In genomic region chr17:45734881-45735280, GRCm38 (mm10) we compare ENCODE assay signal across 8 mouse cellular contexts. TPM values are rescaled to one million over a fixed set of nuclear protein-coding genes. Genes with fewer than 3 reads are reported as not detected.
DNase-seq lines count a peak whose midpoint lies in the region; ATAC-seq and TF ChIP-seq lines count a peak whose summit lies in the region.

No protein-coding gene starts in this region.

- H3K4me3 ChIP-seq in left cerebral cortex, adult 2 months, result no peak overlapping the region
- no peak overlapping the region for H3K4me3 ChIP-seq in midbrain, embryonic 15.5 days

- intact Hi-C loops in left cerebral cortex, adult 2 months (cut with DNase I), result loop anchor here (5.0 kb wide), 1 partner anchor 62 kb away; no protein-coding TSS in a partner anchor
- intact Hi-C loops in left cerebral cortex, postnatal 4 days (cut with DNase I), result loop anchor here (5.0 kb wide), 2 partner anchors 397 to 672 kb away; no protein-coding TSS in a partner anchor
- intact Hi-C loops in heart, postnatal 10 days (cut with DNase I), result loop anchor here (1.0 to 10.0 kb wide), 3 partner anchors 114 to 430 kb away; partner anchors contain the start of genes Gtpbp2 and Vegfa
- intact Hi-C loops in left cerebral cortex, postnatal 36 days (cut with DNase I), result loop anchor here (1.0 to 10.0 kb wide), 2 partner anchors 297 to 430 kb away; partner anchors contain the start of genes Gtpbp2 and Vegfa

- peaks cover 39% of the 10 kb centered on the region for H3K4me1 ChIP-seq in midbrain, embryonic 15.5 days

- no peaks in the 10 kb centered on the region for H3K9me3 ChIP-seq in midbrain, embryonic 15.5 days

- no peak for TF ChIP-seq CTCF in left cerebral cortex, adult 2 months (IDR thresholded peaks at IDR 0.05)

- H3K4me2 ChIP-seq in midbrain, embryonic 15.5 days, result no peak overlapping the region

- ATAC-seq in midbrain, embryonic 15.5 days (replicated peaks), result no peak

- WGBS in midbrain, embryonic 15.5 days, result 61% methylated on average over 4 of the region's 4 CpGs

- peak overlapping the region; percentile 44; the same call in 1 of the 2 replicates for H3K27ac ChIP-seq in left cerebral cortex, adult 2 months
- H3K27ac ChIP-seq in midbrain, embryonic 15.5 days, result peak overlapping the region; percentile 51

- 0 out of 2 replicates have a peak, but pooled peaks cover 7% of the 10 kb centered on the region for H3K27me3 ChIP-seq in midbrain, embryonic 15.5 days (replicated peaks)

- no peaks in the 10 kb centered on the region for H3K36me3 ChIP-seq in midbrain, embryonic 15.5 days (replicated peaks)

- peak; percentile 45 for DNase-seq in adrenal gland, adult 2 months
- no peak for DNase-seq in adrenal gland, adult 18-20 months (ENCODE audit: low spot score in 2 of 2)
- no peak for DNase-seq in left cerebral cortex, adult 2 months (ENCODE audit: extremely low spot score in 1 of 2, low spot score in 2 of 2)
- no peak for DNase-seq in left cerebral cortex, postnatal 4 days
- peak; percentile 30 to 34 for DNase-seq in heart, postnatal 10 days
- no peak for DNase-seq in left cerebral cortex, postnatal 36 days (ENCODE audit: low spot score in 2 of 2)
- no peak for DNase-seq in spleen, postnatal 10 days (ENCODE audit: low spot score in 2 of 2)

- H3K9ac ChIP-seq in midbrain, embryonic 15.5 days, result no peak overlapping the region; the same call in 1 of the 2 replicates

RNA-seq across cellular contexts. Expression of gene 1600014C23Rik, which starts 1.2 kb away (rescaled TPM):
- not detected for total RNA-seq in adrenal gland, adult 2 months (2021)
- polyA plus RNA-seq in adrenal gland, adult 2 months (2012; rRNA removed), result not detected in 2 replicates
- not detected for total RNA-seq in adrenal gland, adult 18-20 months (2021)
- total RNA-seq in left cerebral cortex, adult 2 months (2021), result not detected
- total RNA-seq in left cerebral cortex, postnatal 4 days (2021), result not detected
- not detected for total RNA-seq in heart, postnatal 10 days (2021)
- 0.61 TPM in 1 of 2 replicates, not detected in the other for polyA plus RNA-seq in midbrain, embryonic 15.5 days (2015; fragmentation: Nextera tagmentation; extraction: Ambion mirVana)
- total RNA-seq in left cerebral cortex, postnatal 36 days (2021), result not detected

RNA-seq across cellular contexts. Expression of gene Tmem63b, which starts 48.2 kb away (rescaled TPM):
- 10 to 100 TPM; 37.9 to 54.8 TPM for total RNA-seq in adrenal gland, adult 2 months (2021)
- polyA plus RNA-seq in adrenal gland, adult 2 months (2012; rRNA removed), result 68.9 and 71.9 TPM in 2 replicates
- total RNA-seq in adrenal gland, adult 18-20 months (2021), result 10 to 100 TPM; 41.0 to 41.4 TPM
- 100 to 1,000 TPM; 176 to 184 TPM for total RNA-seq in left cerebral cortex, adult 2 months (2021)
- total RNA-seq in left cerebral cortex, postnatal 4 days (2021), result 100 to 1,000 TPM; 272 to 284 TPM
- total RNA-seq in heart, postnatal 10 days (2021), result 10 to 100 TPM; 81.4 to 86.9 TPM
- polyA plus RNA-seq in midbrain, embryonic 15.5 days (2015; fragmentation: Nextera tagmentation; extraction: Ambion mirVana), result 173 and 177 TPM in 2 replicates
- total RNA-seq in left cerebral cortex, postnatal 36 days (2021), result 100 to 1,000 TPM; 177 to 186 TPM

RNA-seq across cellular contexts. Expression of gene Mrpl14, which starts 48.8 kb away (rescaled TPM):
- 100 to 1,000 TPM; 126 to 132 TPM for total RNA-seq in adrenal gland, adult 2 months (2021)
- 223 and 257 TPM in 2 replicates for polyA plus RNA-seq in adrenal gland, adult 2 months (2012; rRNA removed)
- 100 to 1,000 TPM; 104 to 109 TPM for total RNA-seq in adrenal gland, adult 18-20 months (2021)
- 10 to 100 TPM; 42.4 to 44.1 TPM for total RNA-seq in left cerebral cortex, adult 2 months (2021)
- total RNA-seq in left cerebral cortex, postnatal 4 days (2021), result 10 to 100 TPM; 49.2 to 55.7 TPM
- total RNA-seq in heart, postnatal 10 days (2021), result 100 to 1,000 TPM in 1 of 2 experiments, 10 to 100 TPM in 1; 94.7 to 108 TPM
- polyA plus RNA-seq in midbrain, embryonic 15.5 days (2015; fragmentation: Nextera tagmentation; extraction: Ambion mirVana), result 118 and 124 TPM in 2 replicates
- total RNA-seq in left cerebral cortex, postnatal 36 days (2021), result 10 to 100 TPM; 38.3 to 47.5 TPM

Comparison
In these comparisons a context has a peak if more than half of its experiments do, and no peak if none do; other contexts are left out.
1. DNase-seq: peak in adrenal gland, adult 2 months (single experiment) and heart, postnatal 10 days (2 of 2); none in adrenal gland, adult 18-20 months (0 of 2), left cerebral cortex, adult 2 months (0 of 2), left cerebral cortex, postnatal 4 days (single experiment), left cerebral cortex, postnatal 36 days (0 of 2) and spleen, postnatal 10 days (0 of 2).